Mouse (Mus musculus) cerebellum, adult 9-10 months (tissue): Measurements from ENCODE around the gene Huwe1.

ENCODE experiments used
- DNase-seq: peaks from one replicate; pipeline ENCODE4 v3.0.0; 2022

Huwe1 gene

DNA sequence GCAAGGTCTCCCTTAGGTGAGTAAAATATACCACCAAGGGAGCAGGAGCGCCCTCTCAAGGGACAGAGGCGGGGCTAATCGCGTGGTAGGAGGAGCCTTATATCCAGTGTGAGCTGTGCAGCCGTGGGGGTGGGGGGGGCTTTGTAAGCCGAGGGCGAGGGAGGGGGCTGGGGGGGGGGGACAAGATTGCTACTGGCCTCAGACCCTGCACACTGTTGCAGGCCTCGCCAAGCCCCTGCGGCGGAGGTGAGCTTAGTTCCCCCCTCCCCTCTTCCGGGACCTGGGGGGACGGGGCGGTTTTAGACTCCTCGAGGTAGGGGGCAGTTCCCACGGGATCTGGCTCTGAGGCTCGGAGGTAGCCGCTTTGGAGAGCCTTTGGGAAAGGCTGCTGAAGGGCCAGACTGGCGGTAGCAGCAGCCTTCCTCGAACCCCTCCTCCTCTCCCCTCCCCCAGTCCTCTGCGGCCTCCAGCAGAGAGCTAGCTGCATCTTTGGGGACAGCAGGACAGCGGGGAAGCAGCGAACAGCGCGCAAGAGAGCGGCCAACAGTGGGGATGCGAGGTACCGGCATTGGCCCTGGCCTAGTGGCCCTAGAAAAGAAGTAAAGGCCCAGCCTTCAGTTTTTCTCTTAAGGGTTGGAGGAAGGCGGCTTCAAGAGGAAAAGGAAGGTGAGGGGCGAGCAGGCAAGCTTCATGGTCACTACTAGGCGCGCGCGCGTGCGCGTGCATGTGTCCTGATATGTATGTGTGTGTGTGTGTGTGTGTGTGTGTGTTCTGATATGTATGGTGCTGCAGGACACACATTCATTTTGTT is at the start of gene Huwe1:
Huwe1 (plus strand) TSS at position 107 of the 811 bp plus-strand sequence.
- DNase-seq, result peak; percentile 75

GRCm38 (mm10) chrX:151780348-151780747 is 20.3 kb upstream of the Huwe1 start:
- no peak for DNase-seq

- no peak for DNase-seq
These were observed 17.7 kb upstream of the Huwe1 start for GRCm38 (mm10) chrX:151782939-151783338.

DNA sequence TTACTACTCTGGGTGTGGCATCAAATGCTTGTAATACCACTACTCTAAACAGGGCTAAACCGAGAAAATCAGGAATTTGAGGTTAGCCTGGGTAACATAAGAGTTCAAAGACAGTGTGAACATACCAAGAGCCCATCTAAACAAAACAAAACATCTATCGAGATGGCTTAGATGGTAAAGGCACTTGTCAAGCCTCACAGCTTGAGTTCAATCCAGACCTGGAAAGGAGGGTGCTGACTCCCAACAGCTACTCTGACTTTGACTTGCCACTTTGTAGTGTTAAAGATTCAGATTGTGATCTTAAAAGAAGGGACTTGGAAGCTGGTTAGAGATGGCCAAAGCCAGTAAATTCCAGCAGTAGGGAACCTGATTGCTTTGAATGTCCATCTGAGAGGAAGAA is 7.8 kb upstream of the Huwe1 start:
- no peak for DNase-seq

DNA sequence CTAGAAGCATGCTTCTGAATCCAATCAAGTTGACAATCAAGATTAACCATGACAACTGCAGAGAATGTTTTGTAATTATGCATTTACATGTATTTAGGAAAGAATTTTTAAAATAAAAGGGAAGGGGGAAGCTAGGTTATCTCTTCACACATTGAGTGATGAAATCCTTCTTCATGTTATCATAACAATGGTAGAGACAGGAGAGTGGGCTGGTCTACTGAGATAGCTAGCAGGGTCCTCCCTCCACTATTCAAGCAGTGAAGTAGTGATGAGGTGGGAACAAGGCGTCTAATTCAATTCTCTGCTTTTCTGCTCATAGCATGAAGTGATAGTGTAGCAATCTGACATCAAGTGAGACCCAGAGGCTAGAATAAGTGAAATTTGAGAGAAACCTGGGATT is 2.6 kb upstream of the Huwe1 start:
- DNase-seq, result no peak

DNA sequence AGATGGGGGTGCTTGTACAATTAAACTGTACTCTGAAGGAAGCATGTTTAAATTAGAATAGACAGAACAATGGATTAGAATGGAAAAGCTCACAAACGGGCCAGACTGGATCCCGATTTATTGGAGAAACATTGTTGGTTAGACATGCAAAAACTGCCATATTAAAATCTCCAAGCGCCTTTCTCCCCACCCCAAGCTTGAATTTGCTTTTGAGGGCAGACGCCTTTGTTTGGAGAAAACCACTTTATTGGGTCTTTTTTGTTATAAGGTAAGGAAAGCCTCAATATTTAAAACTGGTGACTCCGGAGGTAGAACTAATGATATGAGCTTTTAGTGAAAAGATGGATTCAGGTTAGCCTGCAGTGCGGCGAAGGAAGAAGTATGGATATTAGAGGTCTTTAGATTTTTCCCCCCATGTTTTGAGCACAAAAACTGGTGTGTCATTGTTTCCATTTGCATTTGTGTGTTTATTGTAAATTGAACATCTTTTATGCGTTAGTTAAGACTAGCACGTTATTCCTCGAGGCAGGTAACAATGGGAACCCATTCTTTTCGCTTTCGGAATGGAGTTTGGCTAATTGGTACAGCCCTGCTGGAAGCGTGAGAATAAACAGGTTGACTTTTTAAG is 1.8 kb downstream of the Huwe1 start:
- no peak for DNase-seq

- peak; percentile 97 for DNase-seq
These were observed 2.6 kb downstream of the Huwe1 start for GRCm38 (mm10) chrX:151802956-151803776.

- no peak for DNase-seq
These were observed 3.1 kb downstream of the Huwe1 start for GRCm38 (mm10) chrX:151803777-151804101.

- peak; percentile 20 for DNase-seq
These were observed 3.8 kb downstream of the Huwe1 start for GRCm38 (mm10) chrX:151804388-151804787.

- no peak for DNase-seq
These were observed 10.9 kb downstream of the Huwe1 start for GRCm38 (mm10) chrX:151811481-151811880.

- no peak for DNase-seq
These were observed 13.0 kb downstream of the Huwe1 start for GRCm38 (mm10) chrX:151813656-151814055.

DNA sequence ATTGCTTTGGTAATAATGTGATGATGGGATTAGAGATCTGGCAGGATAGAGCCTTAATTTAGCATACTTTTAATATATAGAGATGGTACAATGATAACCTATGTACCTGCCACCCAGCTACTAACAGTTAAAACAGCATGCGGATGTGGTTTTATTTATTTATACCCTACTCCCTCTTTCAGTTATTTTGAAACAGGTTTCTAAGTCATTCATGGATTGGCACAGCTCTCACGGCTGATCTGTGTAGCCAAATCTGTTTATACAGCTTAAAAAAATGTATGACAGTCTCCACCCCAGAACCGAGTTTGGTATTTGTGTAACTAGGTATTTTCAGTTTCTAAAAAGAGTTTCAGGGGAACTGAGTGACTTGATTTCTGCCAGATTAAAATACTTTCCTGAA is 17.1 kb downstream of the Huwe1 start:
- no peak for DNase-seq

DNA sequence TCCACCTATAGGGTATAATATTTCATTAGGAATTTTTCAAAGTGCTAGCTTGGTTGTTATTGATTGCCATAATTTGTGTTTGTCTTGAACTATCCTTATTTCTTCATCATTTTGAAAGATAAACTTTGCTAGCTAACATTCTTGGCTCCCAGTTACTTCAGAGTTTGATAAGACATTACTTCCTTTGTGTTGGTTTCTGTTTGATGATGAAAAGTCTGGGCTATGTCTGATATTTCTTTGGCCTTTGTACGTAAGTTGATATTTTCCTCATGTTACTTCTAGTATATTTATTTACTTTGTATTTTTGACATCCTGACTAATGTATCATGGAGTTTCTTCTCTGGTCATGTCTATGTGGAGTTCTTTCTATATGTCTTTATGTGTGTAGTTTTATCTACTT is 28.4 kb downstream of the Huwe1 start:
- DNase-seq, result no peak

GRCm38 (mm10) chrX:151831260-151831659 is 30.7 kb downstream of the Huwe1 start:
- DNase-seq, result no peak

GRCm38 (mm10) chrX:151832982-151833381 is 32.4 kb downstream of the Huwe1 start:
- no peak for DNase-seq

DNA sequence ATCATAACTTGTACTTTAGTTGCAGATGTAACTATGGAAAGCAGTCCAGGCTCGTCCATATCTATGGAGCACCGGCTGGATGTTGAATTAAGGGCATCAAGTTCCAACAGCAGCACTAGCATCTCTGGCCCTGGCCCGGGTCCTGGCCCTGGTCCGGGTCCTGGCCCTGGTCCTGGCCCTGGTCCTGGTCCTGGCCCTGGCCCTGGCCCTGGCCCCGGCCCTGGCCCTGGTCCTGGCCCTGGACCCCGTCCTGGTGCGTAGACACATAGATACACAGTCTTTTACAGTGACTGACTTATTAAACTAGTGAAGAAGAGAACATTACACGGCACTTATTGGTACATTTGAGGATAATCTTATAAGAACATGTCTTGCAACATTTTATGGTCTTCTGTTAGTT is 58.8 kb downstream of the Huwe1 start:
- no peak for DNase-seq

DNA sequence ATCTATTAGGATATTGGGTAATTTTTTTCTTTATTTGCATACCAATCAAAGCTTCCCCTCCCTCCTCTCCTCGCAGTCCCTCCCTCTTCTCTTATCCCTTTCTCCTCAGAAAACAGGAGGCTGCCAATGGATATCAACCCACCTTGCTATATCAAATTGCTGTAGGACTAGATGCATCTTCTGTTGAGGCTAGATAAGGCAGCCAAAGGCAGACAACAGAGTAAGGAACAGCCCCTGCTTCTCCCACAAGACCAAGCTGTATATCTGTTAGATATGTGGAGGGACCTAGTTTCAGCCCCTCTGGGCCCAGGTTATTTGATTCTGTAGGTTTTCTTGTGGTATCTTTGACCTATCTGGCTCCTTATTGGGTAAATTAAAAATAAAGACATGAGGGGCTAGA is 110.1 kb downstream of the Huwe1 start:
- no peak for DNase-seq

DNA sequence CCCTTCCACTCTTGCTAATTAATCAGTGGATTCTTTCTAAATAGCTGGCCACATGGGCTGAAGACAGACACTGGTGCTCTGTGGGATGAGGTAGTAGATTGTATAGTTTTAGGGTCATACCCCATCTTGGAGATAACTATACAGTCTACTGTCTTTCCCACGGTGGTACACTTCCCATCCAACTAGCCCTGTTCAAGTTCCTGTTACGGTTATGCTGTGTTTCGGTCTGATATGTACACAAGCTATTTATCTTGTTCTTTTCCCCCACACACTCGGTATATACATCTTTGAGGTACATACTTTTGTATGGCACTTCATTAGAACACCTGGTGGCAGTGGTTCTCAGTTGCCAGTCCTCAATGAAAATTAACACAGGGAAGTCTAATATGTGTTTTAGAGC is 111.7 kb downstream of the Huwe1 start:
- DNase-seq, result no peak

DNA sequence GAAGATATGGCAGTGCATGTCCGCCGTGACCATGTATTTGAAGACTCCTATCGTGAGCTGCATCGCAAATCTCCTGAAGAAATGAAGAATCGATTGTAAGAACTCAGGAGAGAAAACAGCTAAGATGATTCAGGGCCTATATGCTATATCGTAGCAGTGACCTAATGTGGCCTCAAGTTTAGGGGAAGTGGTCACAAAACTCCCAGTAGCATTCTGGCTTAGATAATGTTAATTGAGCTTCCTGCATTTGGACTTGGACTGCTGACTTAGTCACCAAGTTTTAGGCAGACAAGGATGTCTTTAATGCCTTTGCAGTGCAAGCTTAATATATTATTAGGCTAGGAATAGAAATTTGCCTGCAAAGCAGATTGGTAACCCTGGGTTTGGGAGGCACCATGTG is 128.8 kb downstream of the Huwe1 start:
- DNase-seq, result no peak

- DNase-seq, result no peak
These were observed 138.2 kb downstream of the Huwe1 start for GRCm38 (mm10) chrX:151938852-151939251.

GRCm38 (mm10) chrX:151946986-151947385 is 146.4 kb downstream of the Huwe1 start:
- peak; percentile 10 for DNase-seq

- no peak for DNase-seq
These were observed 147.2 kb downstream of the Huwe1 start for GRCm38 (mm10) chrX:151947781-151948180.

- DNase-seq, result no peak
These were observed 149.6 kb downstream of the Huwe1 start for GRCm38 (mm10) chrX:151950231-151950630.

- no peak for DNase-seq
These were observed 150.6 kb downstream of the Huwe1 start for GRCm38 (mm10) chrX:151951181-151951580.
